Mouse (Mus musculus) thymus, adult 2 months (tissue): ENCODE data around the gene Epha3.

ENCODE experiments used
- CTCF ChIP-seq: fragments of 200-500 bp; IDR thresholded peaks from 2 replicates; pipeline ENCODE4 v1.5.1; 2012; ENCODE audit warnings: mild to moderate bottlenecking, control low read depth, low read length, moderate library complexity, borderline replicate concordance; ENCODE audit not compliant: control insufficient read depth, poor library complexity, insufficient read depth; ENCODE audit errors: extremely low read depth
- POLR2A ChIP-seq: fragments of 200-500 bp; IDR thresholded peaks from 2 replicates; pipeline ENCODE4 v1.6.1; 2012; ENCODE audit warnings: mild to moderate bottlenecking, low read length, control low read depth, moderate library complexity; ENCODE audit not compliant: control insufficient read depth, poor library complexity, insufficient read depth; ENCODE audit errors: extremely low read depth

DNA sequence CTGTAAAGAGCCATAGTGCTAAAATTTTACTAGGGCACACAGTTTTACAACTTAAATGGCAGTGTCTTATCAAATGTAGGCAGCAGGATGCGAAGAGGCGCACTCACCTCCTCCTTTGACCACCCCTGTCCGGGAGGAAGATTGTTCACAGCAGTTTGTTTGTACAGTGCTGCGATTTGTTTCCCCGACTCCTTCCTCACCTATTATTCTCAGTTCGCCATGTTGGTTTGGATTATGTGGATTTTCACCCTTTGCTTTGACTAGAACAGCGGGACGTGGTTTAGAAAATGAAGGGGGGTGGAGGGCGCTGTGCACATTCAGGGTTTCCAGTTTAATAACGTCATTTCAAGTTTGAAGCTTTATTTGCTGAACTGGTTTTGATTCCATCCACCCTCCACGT is 6.4 kb downstream of the Epha3 start:
- TF ChIP-seq POLR2A, result no peak
- no peak for TF ChIP-seq CTCF
